Mouse (Mus musculus) heart, postnatal 36 days (tissue): ENCODE data around the gene Esp22. TPM values are rescaled to one million over a fixed set of nuclear protein-coding genes. Genes with fewer than 3 reads are reported as not detected.
"Not testable (repeated sequence)": the region's sequence is repeated elsewhere in the genome, so short reads cannot be mapped to it uniquely, and the experiment has no call there.

Experiments
- DNase-seq, 2 experiments: peaks; one replicate each; pipeline ENCODE4 v3.0.0; 2021 to 2022
- intact Hi-C: fragments of 180-260 bp; cut with DNase I; formaldehyde crosslinking; loops from one replicate; pipeline ENCODE4 v1.15.1; 2025
- total RNA-seq, 2 experiments: library from RNA; stranded (reverse); gene quantifications; 2 replicates each; pipeline ENCODE4 v1.2.3; 2021

Esp22 gene
- total RNA-seq: not detected

DNA sequence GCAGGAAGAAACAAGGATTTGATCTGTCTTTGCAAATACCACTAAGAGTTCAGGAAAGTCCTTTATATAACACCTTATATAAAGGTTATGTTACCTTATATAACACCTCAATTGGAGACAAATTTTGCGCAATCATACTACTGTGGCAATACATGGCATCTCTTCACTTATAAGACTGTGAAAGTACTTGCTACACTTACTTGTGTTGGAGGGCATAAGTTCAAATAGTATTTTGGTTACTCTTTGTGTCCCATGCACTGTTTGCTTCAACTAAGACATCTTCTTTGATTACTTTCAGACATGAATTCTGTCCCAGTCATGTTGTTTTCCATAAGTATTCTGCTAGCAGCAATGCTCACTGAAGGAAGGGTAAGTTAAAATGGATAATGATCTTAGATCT is at the start of gene Esp22:
TSS of gene Esp22 (plus strand) at position 301 of the 400 bp plus-strand sequence.
- no peak for DNase-seq
- intact Hi-C loops: no loop called here

DNA sequence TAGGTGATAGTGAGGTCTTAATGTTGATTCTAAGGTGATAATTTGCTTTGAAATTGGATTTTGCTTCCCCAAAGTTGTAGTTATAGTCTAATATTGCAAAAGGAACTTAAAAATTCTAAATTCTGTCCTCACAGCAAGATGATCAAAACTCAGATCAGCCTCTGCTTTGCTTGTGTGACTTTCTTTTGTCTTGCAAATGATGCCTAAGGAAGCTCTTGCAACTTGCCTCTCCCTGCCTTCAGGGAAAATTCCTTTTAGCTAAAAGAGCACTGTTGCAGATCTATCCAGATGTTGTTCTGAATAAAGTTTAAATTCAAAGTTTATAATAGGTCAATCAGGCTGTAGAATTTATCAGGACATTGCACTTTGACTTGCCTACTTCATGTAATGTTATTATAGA is 31.5 kb upstream of the Esp22 start:
- DNase-seq: no peak
- intact Hi-C loops: no loop called here

DNA sequence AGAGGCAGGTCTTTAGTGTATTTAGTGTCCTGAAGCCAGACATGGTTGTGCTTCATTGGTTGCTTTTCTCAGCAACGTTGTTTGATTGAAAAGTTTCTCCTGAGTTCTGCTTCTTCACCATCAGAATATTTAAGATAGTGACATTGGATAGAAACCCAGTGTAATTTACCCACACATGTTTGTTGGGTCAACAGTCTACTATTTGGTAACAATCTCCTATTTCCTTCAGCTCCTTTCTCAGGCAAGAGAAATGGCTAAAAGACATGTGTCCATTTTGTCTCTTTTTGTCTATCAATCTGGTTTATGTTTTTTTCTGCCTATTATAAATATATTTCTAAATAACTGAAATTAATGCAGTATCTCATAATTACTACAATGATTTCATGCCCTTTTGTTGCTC is 18.2 kb upstream of the Esp22 start, which contains the start of gene Esp23:
TSS of gene Esp23 (minus strand) at position 101 of the 400 bp plus-strand sequence.
- intact Hi-C loops: no loop called here
- DNase-seq: no peak

DNA sequence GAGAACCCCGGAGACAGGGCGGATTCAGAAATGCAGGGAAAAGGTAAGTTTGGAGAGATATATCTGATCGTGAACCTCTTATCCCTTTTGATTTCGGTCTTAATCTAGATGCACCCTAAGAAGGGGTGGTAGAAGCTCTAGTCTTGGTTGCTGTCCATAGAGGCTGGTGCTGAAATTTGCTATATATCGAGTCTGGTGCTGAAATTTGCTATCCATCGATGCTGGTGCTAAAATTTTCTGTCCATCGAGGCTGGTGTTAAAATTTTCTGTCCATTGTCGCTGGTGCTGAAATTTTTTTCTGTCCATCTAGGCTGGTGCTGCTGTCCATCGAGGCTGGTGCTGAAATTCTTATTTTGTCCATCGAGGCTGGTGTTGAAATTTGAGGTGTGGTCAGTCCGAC is 12.0 kb downstream of the Esp22 start:
- intact Hi-C loops, DNase-seq: not testable (repeated sequence)

DNA sequence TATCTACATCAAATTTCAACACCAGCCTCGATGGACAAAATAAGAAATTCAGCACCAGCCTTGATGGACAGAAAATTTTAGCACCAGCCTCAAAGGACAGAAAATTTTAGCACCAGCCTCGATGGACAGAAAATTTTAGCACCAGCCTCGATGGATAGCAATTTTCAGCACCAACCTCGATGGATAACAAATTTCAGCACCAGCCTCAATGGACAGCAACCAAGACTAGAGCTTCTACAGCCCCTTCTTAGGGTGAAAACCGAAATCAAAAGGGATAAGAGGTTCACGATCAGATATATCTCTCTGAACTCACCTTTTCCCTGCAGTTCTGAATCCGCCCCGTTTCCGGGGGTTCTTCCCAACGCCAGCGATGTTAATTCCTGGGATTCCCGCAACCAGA is 34.0 kb downstream of the Esp22 start:
- intact Hi-C loops, DNase-seq: not testable (repeated sequence)

Other genes starting within 250 kb of the Esp22 start
- not detected for gene Esp24, start 58.6 kb upstream of the Esp22 start, total RNA-seq
- gene Gm21903, start 52.0 kb upstream of the Esp22 start, total RNA-seq: not detected
- gene Esp23, start 18.3 kb upstream of the Esp22 start, total RNA-seq: not detected